Mouse (Mus musculus) thymus, postnatal 0 days (tissue): ENCODE results near the gene Tmem117. TPM values are rescaled to one million over a fixed set of nuclear protein-coding genes. Genes with fewer than 3 reads are reported as not detected.

Experiments used
- DNase-seq: peaks from one replicate; pipeline ENCODE4 v3.0.0-alpha.2; 2015; ENCODE audit warnings: low spot score
- polyA plus RNA-seq: library from polyadenylated mRNA; unstranded; fragments of >200 nt; fragmentation: Nextera tagmentation; extraction: Ambion mirVana; gene quantifications from 2 replicates; pipeline ENCODE4 v1.2.1, GENCODE M21; 2015

The Tmem117 gene
- polyA plus RNA-seq, 1 experiment from 2014 or later, result 0.55 TPM

DNA sequence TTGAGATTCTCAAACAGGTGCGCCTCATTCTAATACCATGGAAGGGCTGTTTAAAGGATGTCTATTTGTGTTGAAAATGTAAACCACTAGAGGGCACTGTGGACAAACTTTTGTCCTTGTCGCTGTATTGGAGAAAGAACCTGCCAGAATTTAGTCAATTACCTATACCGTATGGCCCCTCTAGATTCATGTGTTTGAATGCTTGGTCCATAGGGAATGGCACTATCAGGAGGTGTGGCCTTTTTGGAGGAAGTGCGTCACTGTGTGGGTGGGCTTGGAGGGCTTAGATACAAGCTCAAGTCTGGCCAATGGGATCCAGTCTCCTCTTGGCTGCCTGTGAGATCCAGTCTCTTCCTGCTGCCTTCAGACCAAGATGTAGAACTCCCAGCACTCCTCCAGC, 140.2 kb downstream of the Tmem117 start:
- DNase-seq, result peak; percentile 41

DNA sequence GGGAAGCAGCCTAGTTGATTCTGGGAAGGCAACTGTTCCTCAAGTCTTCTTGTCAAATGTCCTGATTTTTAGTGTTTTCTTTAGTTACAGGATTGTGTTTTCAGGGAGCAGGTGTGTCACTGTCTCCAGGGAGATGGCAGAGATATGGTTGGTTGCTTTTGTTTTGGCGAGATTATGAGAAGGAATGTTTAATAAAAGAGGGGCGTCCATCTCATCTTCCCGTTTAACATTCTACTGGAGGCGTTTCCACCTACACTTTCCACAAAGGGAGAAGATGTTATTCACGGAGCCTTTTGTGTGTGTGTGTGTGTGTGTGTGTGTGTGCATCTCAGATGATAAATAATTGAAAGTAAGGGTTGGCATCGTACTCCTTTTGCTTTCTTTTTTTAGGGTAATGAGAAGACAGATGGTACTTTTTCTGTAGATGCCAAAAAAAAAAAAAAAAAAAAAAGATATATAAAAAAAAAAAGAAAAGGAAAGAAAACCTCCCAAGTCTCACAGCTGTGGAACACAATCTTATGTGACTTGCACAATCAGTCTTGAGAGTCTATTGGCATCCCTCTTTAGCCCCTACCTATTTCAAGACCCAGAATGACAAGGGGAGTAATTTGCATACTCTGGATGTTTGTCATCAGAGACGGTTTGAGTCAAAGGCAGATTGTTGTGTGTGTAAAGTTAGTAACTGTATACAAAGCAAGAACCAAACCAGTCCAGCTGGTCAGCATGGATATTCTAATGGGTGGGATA, 142.0 kb downstream of the Tmem117 start:
- no peak for DNase-seq

DNA sequence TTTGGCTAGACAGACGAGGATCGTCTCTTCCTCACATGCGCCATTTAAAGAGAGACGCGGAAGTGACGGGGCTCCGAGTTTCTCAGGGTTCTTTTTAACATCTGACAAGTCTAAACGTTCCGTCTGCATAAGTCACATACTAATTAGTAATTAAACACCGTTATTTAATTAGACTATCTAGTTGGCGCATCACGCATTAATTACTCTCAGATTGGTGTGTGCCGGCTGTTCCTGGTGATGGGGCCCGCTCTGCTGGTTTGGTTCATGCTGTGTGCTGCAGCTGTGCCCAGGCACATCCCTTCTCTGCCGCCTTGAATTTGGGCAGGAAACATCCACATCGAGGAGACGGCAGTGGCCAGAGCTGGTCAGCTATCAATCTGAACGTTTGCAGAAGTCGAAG, 142.7 kb downstream of the Tmem117 start:
- no peak for DNase-seq

DNA sequence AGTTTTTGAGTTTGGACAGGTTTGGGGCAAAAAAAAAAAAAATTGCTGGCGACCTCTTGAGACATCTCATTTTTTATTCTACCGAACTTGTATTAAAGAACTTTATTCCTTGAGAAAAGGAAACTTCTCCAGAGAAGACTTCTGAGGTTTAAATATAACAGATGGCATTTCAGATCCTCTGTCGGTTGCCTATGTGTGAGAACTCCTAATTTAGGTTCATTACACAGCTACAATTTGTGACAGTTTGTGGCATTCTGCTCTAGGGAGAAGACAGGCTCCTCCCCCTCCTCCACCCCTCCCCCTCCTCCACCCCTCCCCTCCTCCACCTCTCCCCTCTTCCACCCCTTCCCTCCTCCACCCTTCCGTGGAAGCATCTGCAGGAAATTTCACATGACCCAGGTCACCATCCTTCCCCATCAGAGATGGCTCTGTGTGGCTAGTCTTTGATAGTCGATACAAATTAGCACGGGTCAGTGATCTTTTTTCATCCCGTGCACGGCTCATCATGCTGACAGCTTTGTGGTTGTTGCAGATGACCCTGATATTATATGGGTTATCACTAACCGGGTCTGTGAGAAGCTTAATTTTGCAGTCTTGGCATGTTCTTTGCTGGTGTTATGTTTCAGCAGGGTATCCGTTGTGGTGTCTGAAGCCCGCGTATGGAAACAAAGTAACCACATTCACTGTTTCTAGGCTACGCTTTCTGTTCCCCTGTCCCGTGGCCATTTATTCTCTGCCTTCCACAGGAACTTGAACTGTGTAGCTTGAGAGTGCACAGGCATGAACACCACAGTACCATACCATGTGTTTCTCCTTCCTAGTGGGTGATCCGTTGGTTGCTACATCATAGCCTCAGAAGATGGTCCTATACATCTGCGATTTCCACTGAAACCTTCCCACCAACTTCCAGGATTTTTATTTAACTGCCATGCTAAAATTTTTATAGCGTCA, 147.4 kb downstream of the Tmem117 start:
- no peak for DNase-seq

DNA sequence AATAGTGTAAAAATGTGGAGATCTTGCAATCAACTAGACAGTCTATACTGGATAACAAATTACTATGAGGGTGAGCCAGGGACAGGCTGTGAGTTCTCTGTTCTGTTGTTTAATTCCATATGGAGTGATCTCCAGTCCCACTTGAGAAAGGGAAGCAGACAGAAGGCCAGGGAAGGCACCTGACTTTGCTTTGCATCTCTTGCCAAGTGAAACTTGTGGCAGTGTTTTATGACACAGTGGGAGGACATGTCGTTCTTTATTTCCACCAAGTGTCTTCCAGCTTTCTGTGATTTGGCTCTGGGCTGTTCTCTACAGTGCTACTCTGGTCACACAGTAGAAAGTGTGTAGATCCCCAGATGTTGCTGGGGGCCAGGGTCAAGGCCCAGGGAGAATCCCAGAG, 152.5 kb downstream of the Tmem117 start:
- DNase-seq, result no peak

DNA sequence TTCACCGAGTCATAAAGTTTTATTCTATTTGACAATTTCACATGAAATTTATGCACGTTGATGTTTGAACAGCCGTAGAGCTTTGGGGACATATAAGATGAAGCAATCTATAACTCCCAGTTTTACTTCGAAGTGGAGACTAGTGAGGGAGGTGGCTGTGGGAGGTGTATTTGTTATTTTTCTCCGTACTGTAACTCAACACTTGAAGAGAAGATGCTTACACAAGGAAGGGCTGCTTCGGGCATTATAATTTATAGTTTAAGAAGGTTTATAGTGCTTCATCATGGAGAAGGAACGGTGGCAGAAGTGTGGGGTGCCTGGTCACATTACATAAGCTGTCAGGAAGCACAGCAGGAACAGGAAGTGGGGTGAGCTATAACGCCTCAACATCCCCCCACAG, 164.4 kb downstream of the Tmem117 start:
- DNase-seq, result no peak

DNA sequence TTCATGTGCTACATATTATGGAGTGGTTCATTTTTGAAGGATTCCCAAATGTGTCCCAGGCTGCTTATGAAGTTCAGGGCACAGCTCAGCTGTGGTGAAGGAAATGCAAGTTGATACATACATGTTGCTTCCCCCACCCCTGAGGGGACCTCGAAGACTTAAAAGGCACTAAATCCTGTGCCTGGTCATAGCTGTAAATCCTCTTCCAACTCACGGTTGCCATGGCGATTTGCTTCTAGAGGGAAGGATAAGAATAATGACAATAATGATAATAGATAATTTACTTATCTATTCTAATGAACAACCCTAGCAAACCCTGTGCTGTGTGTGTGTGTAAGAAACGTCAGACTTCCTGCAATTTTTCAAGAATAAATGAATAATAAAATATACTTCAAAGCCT, 166.5 kb downstream of the Tmem117 start:
- no peak for DNase-seq

DNA sequence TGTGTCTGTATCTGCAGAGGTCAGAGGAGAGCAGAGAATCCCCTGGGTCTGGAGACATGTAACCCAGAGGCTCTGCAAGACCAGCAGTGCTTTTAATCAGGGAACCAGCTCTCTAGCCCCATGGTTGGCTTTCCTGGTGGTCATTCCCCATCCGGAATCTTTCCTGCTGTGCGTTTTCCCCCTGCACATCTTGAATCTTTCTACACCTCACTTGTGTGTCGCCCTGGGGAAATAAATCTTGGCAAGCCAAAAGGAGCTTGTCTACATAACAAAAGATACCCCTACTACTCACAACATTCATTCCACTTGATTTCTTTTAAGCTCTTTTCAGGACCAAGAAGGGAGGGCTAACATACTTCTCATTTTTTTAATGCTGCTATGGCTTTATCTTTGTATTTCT, 169.2 kb downstream of the Tmem117 start:
- DNase-seq, result no peak

DNA sequence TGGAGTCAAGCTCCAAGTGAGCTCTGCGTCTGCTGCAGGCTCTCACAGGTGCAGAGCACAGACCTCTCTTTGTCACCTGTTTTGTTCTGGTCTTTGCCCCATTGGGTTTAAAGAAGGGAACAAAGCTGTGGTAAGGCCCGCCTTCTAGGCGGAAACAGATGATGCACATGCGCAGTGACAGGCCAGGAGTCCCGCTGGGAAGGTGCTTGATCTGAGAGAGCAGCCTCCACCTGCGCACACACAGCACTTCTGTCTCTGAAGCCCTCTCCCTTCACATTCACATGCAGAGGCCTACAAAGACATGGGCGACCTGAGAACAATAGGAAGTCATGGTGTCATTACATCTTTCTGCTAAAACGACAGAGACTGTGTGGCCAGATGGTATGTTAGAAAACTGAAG, 172.4 kb downstream of the Tmem117 start:
- no peak for DNase-seq

DNA sequence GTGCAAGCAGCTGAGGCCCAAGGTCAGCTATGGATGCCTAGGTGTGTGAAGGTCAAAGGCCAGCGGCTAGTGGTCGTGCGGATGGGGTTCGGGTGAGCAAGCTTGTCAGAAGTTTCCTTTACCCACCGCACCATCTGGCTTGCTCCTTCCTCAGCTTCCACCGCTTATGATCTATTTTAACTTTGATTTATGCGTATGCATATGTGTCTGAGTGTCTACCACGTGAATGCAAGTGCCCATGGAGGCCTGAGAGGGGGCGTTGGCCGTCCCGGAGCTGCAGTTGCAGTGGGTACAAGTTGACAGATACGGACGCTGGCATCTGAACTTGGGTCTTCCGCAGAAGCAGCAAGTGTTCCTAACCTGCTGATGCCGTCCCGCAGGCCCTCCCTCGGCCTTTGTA, 173.8 kb downstream of the Tmem117 start:
- no peak for DNase-seq

DNA sequence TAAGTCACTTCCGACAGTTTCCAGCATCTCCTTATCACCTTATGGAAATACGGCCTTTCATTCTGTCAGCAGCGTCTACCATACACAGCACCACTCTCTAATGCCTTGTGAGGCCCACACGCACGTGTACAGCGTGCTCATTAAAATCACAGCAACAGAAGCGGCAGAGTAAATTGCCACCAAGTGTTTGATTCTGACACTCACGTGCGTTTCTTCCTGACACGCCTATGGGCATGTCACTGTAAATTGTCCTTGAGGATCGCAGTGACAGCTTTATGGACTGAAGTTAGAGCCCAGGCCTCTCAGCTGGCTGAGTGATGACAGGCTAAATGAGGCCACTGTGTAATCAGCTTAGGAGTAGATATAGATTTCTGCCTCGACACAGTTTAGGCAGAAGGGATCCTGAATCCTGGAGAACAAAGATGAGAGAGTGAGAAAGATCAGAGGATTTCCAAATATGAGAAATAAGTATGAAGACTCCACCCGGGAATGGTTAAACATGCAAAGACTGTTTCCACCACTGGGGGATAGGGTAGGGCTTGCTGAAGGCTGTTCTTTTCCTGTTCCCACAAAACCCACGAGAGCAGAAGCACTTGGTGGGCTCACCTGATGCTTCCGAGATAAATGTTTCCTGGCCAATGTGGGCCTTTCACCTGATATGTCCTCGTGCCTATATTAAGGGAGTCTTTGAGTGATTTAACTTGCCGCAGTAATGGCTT, 174.8 kb downstream of the Tmem117 start:
- no peak for DNase-seq

DNA sequence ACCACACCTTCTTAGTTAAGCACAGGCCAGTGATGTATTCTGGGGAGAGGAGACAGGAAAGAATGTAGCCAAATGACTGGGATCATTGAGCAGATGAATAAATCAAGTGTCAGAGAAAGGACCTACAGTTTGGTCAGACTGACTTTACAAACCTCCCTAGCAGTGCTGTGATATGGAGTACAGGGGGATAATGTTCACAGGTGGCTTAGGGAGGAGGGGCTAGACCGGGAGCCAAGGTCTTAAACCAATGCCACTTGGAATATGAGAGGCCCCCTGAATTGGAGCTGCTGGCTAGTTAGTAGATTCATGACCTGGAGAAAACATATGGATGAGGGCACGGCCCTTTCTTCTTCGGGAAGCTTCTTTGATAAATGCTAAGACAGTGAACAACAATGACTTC, 177.0 kb downstream of the Tmem117 start:
- DNase-seq, result no peak

DNA sequence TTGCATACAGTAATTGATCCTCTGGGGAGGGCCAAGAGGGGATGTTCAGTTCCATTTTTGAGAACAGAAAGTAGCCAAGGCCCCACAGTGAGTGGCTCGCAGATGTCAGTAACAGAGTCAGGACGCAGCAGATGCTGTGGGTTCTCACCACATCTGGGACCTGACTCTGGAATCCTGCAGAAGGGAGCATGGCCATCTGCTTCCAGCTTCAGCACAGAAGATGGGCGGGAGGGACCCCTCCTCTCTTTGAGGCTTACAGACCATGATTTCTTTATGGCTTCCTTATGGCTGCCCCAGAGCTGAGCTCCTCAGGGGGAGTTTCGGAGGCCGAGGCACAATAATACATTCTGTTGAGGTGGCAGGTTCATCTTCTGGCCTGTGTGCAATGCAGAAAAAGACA, 182.5 kb downstream of the Tmem117 start:
- no peak for DNase-seq

DNA sequence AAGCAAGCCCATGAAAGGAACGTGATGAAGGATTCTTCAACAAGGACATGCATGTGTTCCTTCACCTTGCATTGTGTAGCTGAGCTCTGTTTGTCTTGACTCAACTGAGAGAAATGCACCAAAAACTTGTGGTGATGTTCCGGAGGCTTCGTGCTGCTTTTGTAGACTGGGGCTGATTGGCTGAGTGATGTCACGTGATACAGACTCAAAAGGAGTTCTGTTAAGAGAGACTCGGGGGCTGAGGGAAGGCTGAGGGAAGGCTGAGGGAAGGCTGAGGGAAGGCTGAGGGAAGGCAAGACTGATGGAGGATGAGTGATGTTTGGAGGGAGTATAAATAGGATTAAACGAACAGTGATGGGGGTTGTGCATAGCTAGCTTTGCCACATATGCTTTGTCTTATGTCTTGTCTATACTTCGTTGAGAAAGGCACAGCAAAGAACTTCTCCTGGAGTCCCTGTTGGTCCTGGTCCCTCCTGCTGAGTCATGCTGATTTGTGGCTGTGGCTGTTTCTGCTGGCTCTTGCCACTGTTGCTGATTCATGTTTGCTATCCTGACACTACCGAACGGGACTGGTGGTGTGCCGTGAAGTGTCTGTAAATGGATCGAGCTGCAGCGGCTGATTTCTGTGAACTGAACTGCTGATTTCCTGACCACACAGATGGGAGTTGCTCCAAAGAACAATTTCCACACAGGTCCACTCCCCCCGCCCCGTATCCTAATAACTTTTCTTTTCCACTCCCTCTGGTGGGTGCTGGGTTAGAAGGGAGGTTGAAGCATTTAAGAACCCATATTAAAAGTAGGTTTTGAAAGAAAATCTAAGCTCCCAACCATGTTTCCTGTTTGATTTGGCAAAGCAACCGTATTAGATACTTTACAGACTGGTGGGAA, 185.4 kb downstream of the Tmem117 start:
- DNase-seq, result no peak

DNA sequence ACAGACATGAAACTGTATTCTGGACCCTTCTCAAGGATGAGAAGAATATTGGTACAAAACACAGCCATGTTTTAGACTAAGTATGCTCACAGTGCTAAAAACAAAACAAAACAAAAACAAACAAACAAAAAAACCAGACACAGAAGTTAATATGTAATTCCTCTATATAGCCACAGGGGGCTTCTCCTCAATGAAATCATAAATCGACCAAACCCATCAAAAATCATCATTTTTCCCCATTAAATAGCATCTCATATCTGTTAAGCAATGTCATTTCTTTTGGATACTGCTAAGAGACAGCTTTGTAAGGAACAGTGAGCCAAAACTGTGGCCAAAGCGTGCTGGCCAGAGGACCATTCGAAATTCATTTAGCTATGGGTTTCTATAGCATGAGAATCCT, 206.6 kb downstream of the Tmem117 start:
- no peak for DNase-seq

DNA sequence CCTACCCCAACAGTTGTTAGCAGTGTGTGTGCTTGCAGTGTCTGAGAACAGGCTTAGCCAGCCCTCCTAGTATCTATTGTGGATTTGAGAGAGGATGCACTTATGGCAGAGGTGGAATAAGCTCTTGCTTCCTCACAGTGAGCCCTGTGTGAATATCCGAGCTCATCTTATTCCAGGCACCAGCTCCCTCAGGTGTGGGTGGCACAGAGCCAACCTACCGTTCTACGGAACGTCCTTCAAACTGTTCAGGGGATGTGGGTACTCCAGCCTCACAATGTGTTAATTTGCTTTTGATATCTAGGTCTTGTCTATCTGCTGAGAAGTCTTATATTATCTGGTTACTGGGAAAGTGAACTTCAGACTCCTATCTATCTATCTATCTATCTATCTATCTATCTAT, 209.6 kb downstream of the Tmem117 start:
- no peak for DNase-seq

DNA sequence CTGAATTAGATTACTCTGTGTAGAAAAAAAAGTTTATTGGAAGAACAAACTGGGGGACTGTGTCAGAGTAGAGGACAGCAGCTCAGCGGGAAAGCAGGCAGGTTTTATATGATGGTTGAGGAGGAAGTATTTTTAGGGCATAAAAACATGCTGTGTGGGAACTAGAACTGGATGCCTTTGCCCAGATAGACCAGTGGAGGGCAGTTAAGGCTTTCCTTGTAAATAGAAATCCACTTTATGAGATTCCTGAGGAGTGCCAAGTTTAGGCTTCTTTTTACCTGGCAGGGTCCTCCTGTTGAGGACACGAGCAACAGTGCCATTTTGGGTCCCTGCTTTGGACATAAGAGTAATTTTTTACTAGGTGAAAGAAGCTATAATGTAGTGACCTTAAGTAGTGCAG, 218.5 kb downstream of the Tmem117 start:
- no peak for DNase-seq

DNA sequence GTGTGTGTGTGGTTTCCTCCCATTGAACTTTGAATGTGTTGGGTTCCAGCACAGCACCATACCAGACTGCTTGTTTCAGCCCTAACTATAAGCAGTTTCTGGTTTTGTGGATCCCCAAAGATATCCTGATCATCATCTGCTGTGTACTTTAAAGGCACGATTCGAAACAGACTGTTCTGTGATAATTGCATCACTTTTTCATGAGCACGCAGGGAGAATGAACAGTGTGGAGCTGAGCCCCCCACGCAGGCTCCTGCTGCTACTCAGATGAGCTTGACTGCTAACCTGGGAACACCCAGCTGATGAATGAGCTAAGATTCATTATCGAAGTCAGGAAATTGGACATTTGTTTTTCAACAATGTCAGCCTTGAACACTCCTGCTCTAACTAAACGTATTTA, 230.6 kb downstream of the Tmem117 start:
- no peak for DNase-seq

DNA sequence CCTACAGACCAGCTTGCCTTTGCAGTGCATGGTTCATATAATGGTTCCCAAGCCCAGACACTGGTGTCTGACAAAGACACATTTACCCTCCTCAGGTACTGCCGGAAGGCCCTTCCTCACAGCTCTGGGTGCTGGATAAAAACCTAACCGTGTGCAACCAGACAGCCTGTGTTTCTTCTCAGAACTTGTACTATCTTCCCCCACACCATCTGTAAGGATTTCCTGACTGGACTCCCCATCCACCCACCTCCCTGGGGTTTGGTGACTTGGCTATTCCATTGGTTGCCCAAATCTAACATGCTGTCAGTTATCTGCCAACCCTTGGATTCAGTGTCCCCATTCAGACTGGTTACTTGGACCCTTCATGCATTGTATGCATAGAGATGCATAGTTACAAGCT, 232.1 kb downstream of the Tmem117 start:
- no peak for DNase-seq

DNA sequence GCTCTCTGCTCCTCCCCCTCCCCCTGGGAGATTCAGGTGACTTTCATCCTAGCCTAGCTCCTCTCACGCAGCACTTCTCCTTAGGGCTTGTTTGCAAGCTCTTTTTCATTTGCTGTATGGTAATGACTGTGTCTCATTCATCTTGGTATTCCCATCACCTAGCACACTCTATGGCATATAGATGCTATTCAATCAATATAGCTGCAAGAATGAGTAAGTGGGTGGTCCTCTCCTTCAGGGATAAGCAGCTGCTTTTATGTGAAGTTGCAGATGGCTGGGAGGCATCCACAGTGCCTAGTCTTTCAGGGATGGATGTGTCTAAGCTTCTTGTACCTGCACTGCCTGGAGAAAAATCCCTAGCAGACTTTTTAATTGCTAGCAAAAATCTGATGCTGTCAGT, 235.1 kb downstream of the Tmem117 start:
- no peak for DNase-seq

DNA sequence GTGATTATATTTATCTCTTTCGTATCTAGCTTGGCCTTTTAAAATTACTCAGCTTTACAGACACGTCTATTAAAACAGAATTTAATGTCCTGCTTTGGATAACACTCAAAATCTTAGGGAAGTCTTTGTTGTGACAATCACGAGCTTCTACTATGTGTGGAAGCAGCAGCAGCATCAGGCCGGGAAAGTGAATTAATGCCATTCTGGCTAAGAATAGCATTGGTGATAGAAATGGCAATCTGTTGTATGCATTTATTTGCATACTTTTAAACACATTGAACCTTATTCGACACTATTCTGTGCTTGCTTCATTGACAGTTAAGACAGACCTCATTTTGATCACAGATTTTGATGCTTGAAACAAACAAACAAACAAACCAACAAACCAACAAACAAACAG, 239.3 kb downstream of the Tmem117 start:
- no peak for DNase-seq
